Mouse (Mus musculus) cerebellum, adult 2 months (tissue): ENCODE measurements around the gene Apbb1. TPM values are rescaled to one million over a fixed set of nuclear protein-coding genes. Genes with fewer than 3 reads are reported as not detected.

Experiments
- DNase-seq, 2 experiments: peaks; one replicate each; pipeline ENCODE4 v3.0.0; 2021
- H3K27ac ChIP-seq: fragments of 200-500 bp; 2 replicates; pipeline ENCODE4 v1.5.1; 2012; ENCODE audit warnings: low read length, control low read depth, inconsistent platforms; ENCODE audit not compliant: insufficient read depth
- H3K27me3 ChIP-seq: fragments of 200-500 bp; 2 replicates; pipeline ENCODE4 v1.6.1; 2012; ENCODE audit warnings: inconsistent platforms, mild to moderate bottlenecking, low read length, moderate library complexity; ENCODE audit not compliant: control insufficient read depth, insufficient read depth
- H3K4me1 ChIP-seq: fragments of 200-500 bp; 2 replicates; pipeline ENCODE4 v1.6.1; 2011; ENCODE audit warnings: low read length; ENCODE audit not compliant: control insufficient read depth, insufficient read depth
- H3K4me3 ChIP-seq: fragments of 200-500 bp; replicated peaks from 2 replicates; pipeline ENCODE3; 2011; ENCODE audit warnings: mild to moderate bottlenecking, low read depth, low read length, control low read depth; ENCODE audit not compliant: insufficient read depth
- CTCF ChIP-seq: fragments of 200-500 bp; IDR thresholded peaks from 2 replicates; pipeline ENCODE4 v1.5.1; 2011; ENCODE audit warnings: low read depth, mild to moderate bottlenecking, control low read depth, low read length, moderate library complexity, borderline replicate concordance; ENCODE audit not compliant: insufficient read depth
- POLR2A ChIP-seq: fragments of 200-500 bp; IDR thresholded peaks from 2 replicates; pipeline ENCODE4 v1.6.1; 2011; ENCODE audit warnings: low read length, control low read depth, borderline replicate concordance; ENCODE audit not compliant: insufficient read depth
- WGBS: fragments of 180-500 bp; shearing (Covaris S2); methylation state at CpG from one replicate; pipeline ENCODE4 v1.1.7; 2018; 5-methylcytosine and 5-hydroxymethylcytosine counted together
- polyA plus RNA-seq: library from polyadenylated mRNA; depleted of rRNA; stranded (reverse); fragments of >200 nt; gene quantifications from 2 replicates; pipeline ENCODE4 v1.2.3, GENCODE M21; 2012; rRNA removed

Gene Apbb1
- polyA plus RNA-seq, 1 experiment: 475 TPM

DNA sequence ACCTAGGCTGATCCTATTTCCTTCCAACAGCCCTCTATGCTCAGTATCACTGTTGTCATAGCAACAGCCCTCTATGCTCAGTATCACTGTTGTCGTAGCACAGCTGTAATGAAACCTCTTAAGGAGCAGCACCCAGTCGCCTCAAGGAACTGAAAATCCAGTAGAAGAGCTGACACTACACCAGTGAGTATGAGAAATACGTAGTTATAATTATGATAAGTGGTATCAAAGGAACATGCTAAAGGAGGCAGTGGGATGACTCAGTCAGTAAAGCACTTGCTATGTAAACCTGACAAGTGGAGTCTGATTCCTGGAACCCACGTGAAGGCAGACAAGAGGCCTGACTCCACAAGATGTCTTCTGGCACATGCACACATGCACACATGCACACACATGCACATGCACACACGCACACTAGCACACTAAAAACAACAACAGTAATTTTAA lies 67.6 kb downstream of the Apbb1 start:
- no peak for TF ChIP-seq POLR2A
- no peak for TF ChIP-seq CTCF
- Histone ChIP-seq H3K4me1 (no peaks in the 10 kb centered on the region), H3K27me3 (no peaks in the 10 kb centered on the region), H3K4me3 (no peak overlapping the region), H3K27ac (no peak overlapping the region)
- 65% methylated on average over 5 of the region's 5 CpGs for WGBS
- DNase-seq: no peak

DNA sequence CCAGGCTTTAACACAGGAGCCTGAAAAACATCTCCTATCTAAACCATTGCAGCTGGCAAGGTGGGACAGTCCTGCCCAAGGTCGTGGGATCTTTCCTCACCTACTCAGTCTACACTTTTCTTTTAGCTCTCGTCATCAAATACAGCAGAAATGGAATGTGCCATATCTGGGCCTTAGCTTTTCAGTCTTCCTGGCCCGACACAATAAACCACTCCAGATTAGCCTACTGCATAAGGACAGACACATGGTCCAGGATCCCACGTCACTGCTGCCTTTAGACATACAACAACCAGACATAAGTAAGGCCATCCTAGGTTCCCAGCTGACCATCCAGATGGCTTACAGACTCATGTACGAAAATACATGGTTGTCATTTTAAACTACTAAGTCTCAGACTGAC lies 71.3 kb downstream of the Apbb1 start:
- DNase-seq: no peak
- Histone ChIP-seq H3K27me3 (no peaks in the 10 kb centered on the region), H3K4me3 (no peak overlapping the region), H3K4me1 (no peaks in the 10 kb centered on the region), H3K27ac (no peak overlapping the region)
- no peak for TF ChIP-seq CTCF
- no peak for TF ChIP-seq POLR2A
- WGBS: 82% methylated on average over 5 of the region's 5 CpGs

Other genes starting within 250 kb of the Apbb1 start
- 0.43 and 0.60 TPM in 2 replicates for gene Olfr690, start 247.5 kb downstream of the Apbb1 start, polyA plus RNA-seq
- gene Olfr691, start 239.4 kb downstream of the Apbb1 start, polyA plus RNA-seq: 0.23 and 0.43 TPM in 2 replicates
- not detected in 2 replicates for gene Olfr692, start 213.4 kb downstream of the Apbb1 start, polyA plus RNA-seq
- gene Gm5901, start 206.6 kb downstream of the Apbb1 start, polyA plus RNA-seq: not detected in 2 replicates
- 36.3 and 37.2 TPM in 2 replicates for gene Fam160a2, start 181.6 kb downstream of the Apbb1 start, polyA plus RNA-seq
- gene Cnga4, start 177.1 kb downstream of the Apbb1 start, polyA plus RNA-seq: 0.89 and 1.1 TPM in 2 replicates
- 5.8 and 8.5 TPM in 2 replicates for gene Cckbr, start 155.9 kb downstream of the Apbb1 start, polyA plus RNA-seq
- 33.8 and 34.1 TPM in 2 replicates for gene Cavin3, start 99.4 kb downstream of the Apbb1 start, polyA plus RNA-seq
- 102 and 108 TPM in 2 replicates for gene Smpd1, start 27.3 kb downstream of the Apbb1 start, polyA plus RNA-seq
- 0.60 and 0.61 TPM in 2 replicates for gene Hpx, start 18.5 kb upstream of the Apbb1 start, polyA plus RNA-seq
- 332 and 385 TPM in 2 replicates for gene Trim3, start 51.9 kb upstream of the Apbb1 start, polyA plus RNA-seq
- 122 and 137 TPM in 2 replicates for gene Timm10b, start 58.4 kb upstream of the Apbb1 start, polyA plus RNA-seq
- 111 and 121 TPM in 2 replicates for gene Arfip2, start 58.8 kb upstream of the Apbb1 start, polyA plus RNA-seq
- 90.8 and 97.9 TPM in 2 replicates for gene Gm45799, start 58.9 kb upstream of the Apbb1 start, polyA plus RNA-seq
- gene Dnhd1, start 69.2 kb upstream of the Apbb1 start, polyA plus RNA-seq: 5.1 TPM in 2 replicates
- 182 and 190 TPM in 2 replicates for gene Ilk, start 154.9 kb upstream of the Apbb1 start, polyA plus RNA-seq
- 16.2 and 16.4 TPM in 2 replicates for gene Rrp8, start 155.7 kb upstream of the Apbb1 start, polyA plus RNA-seq
- 177 and 182 TPM in 2 replicates for gene Taf10, start 162.7 kb upstream of the Apbb1 start, polyA plus RNA-seq
- 92.1 and 115 TPM in 2 replicates for gene Tpp1, start 170.6 kb upstream of the Apbb1 start, polyA plus RNA-seq
- gene Dchs1, start 206.0 kb upstream of the Apbb1 start, polyA plus RNA-seq: 4.5 and 5.0 TPM in 2 replicates
- 183 and 191 TPM in 2 replicates for gene Mrpl17, start 229.4 kb upstream of the Apbb1 start, polyA plus RNA-seq